Mouse (Mus musculus): ENCODE measurements around the gene Pds5b. TPM values are rescaled to one million over a fixed set of nuclear protein-coding genes. Genes with fewer than 3 reads are reported as not detected.

The Pds5b gene
- polyA plus RNA-seq, 1 experiment from 2014 or later: 33.1 TPM

GRCm38 (mm10) chr5:150794181-150794580 lies 120.6 kb downstream of the Pds5b start:
- H3K9ac ChIP-seq: no peak overlapping the region
- no peak overlapping the region for H3K4me3 ChIP-seq
- H3K4me2 ChIP-seq: no peak overlapping the region
- H3K27ac ChIP-seq: no peak overlapping the region
- H3K9me3 ChIP-seq: no peaks in the 10 kb centered on the region
- H3K4me1 ChIP-seq: no peaks in the 10 kb centered on the region
- H3K27me3 ChIP-seq: no peaks in the 10 kb centered on the region
- WGBS: 85% methylated on average over 6 of the region's 6 CpGs
- H3K36me3 ChIP-seq: peaks cover 48% of the 10 kb centered on the region
- no peak for ATAC-seq (ENCODE audit: insufficient number of reproducible peaks, low FRiP score, low TSS enrichment, low read depth)

GRCm38 (mm10) chr5:150800056-150800455 lies 126.5 kb downstream of the Pds5b start:
- Histone ChIP-seq H3K36me3 (peaks cover 45% of the 10 kb centered on the region), H3K4me3 (no peak overlapping the region), H3K27ac (no peak overlapping the region), H3K9ac (no peak overlapping the region), H3K27me3 (no peaks in the 10 kb centered on the region), H3K4me1 (no peaks in the 10 kb centered on the region), H3K9me3 (no peaks in the 10 kb centered on the region), H3K4me2 (no peak overlapping the region)
- whole genome bisulfite sequencing: 85% methylated on average over 2 of the region's 2 CpGs
- ATAC-seq (ENCODE audit: insufficient number of reproducible peaks, low FRiP score, low TSS enrichment, low read depth): no peak

DNA sequence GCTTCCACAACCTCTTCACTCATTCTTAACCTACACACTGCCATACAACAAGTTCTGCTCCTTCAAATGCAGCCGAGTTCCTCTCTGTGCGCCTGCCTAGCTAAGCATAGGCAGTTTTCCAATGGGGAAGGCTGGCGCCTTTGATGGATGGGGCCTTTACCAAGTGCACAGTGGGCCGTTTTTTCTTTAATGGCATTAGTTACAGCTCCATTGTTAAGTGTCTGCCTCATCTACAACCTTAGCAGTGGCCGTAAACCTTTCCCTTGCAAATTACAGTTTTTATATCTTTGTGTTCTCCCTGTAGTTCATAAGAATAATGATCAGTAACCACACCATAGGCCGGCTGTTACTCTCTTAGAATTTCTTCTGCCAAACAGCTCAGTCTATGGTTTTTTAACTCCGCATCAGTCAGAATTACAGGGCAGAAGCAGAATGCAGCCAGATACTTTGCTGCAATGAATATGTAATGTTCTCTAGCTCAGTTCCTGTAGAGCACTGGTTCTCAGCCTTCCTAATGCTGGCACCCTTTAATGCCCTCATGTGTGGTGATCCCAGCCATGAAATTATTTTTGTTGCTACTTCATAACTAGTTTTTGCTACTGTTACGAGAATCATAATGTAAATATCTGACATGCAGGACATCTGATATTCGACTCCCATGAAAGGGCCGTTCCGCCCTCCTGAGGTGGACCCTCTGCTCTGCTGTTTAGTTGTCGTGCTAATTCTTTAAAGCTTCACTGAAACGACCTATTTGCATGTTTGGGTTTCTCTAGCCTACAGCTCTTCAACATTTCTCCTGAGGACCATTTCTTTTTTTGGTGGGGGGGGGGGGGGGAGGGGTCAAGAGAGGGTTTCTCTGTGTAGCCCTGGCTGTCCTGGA lies 140.8 kb downstream of the Pds5b start:
- no peak overlapping the region for H3K4me3 ChIP-seq
- H3K9me3 ChIP-seq: no peaks in the 10 kb centered on the region
- WGBS: 66% methylated on average over 13 of the region's 13 CpGs
- no peak overlapping the region for H3K27ac ChIP-seq
- H3K4me1 ChIP-seq: no peaks in the 10 kb centered on the region
- H3K4me2 ChIP-seq: no peak overlapping the region
- H3K27me3 ChIP-seq: no peaks in the 10 kb centered on the region
- H3K9ac ChIP-seq: no peak overlapping the region
- H3K36me3 ChIP-seq: no peaks in the 10 kb centered on the region
- no peak for ATAC-seq (ENCODE audit: insufficient number of reproducible peaks, low FRiP score, low TSS enrichment, low read depth)

GRCm38 (mm10) chr5:150815400-150815799 lies 141.9 kb downstream of the Pds5b start:
- ATAC-seq (ENCODE audit: insufficient number of reproducible peaks, low FRiP score, low TSS enrichment, low read depth): no peak
- no peak overlapping the region for H3K4me3 ChIP-seq
- H3K9ac ChIP-seq: no peak overlapping the region
- H3K9me3 ChIP-seq: no peaks in the 10 kb centered on the region
- no peak overlapping the region for H3K4me2 ChIP-seq
- H3K27me3 ChIP-seq: no peaks in the 10 kb centered on the region
- no peaks in the 10 kb centered on the region for H3K4me1 ChIP-seq
- no peaks in the 10 kb centered on the region for H3K36me3 ChIP-seq
- 84% methylated on average over 4 of the region's 4 CpGs for WGBS
- no peak overlapping the region for H3K27ac ChIP-seq

GRCm38 (mm10) chr5:150816775-150817174 lies 143.2 kb downstream of the Pds5b start:
- 78% methylated on average over 5 of the region's 5 CpGs for WGBS
- Histone ChIP-seq H3K4me2 (no peak overlapping the region), H3K4me1 (no peaks in the 10 kb centered on the region), H3K36me3 (no peaks in the 10 kb centered on the region), H3K27ac (no peak overlapping the region), H3K27me3 (no peaks in the 10 kb centered on the region), H3K4me3 (no peak overlapping the region), H3K9ac (no peak overlapping the region), H3K9me3 (no peaks in the 10 kb centered on the region)
- no peak for ATAC-seq (ENCODE audit: insufficient number of reproducible peaks, low FRiP score, low TSS enrichment, low read depth)

DNA sequence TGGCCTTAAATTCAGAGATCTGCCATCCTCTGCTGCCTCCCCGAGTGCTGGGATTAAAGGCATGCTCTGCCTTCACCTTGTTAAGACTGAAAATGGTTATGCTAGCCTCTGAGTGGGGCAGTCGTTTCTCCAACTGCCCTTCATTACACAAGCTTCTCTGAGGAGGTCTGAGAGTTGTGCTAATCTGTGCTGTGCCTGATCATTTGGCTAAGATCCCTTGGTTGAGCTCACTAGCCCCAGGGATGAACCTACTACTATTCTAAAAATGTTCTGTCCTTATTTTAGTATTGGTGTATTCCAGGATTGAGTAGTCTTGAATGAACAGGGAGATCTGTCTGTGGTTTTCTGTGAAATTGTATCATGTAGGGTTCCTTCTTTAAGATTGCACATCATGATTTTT lies 144.5 kb downstream of the Pds5b start:
- H3K4me3 ChIP-seq: no peak overlapping the region
- no peaks in the 10 kb centered on the region for H3K9me3 ChIP-seq
- no peaks in the 10 kb centered on the region for H3K27me3 ChIP-seq
- no peaks in the 10 kb centered on the region for H3K4me1 ChIP-seq
- no peaks in the 10 kb centered on the region for H3K36me3 ChIP-seq
- WGBS: 45% methylated on average over 2 of the region's 2 CpGs
- no peak for ATAC-seq (ENCODE audit: insufficient number of reproducible peaks, low FRiP score, low TSS enrichment, low read depth)
- no peak overlapping the region for H3K4me2 ChIP-seq
- no peak overlapping the region for H3K9ac ChIP-seq
- no peak overlapping the region for H3K27ac ChIP-seq

DNA sequence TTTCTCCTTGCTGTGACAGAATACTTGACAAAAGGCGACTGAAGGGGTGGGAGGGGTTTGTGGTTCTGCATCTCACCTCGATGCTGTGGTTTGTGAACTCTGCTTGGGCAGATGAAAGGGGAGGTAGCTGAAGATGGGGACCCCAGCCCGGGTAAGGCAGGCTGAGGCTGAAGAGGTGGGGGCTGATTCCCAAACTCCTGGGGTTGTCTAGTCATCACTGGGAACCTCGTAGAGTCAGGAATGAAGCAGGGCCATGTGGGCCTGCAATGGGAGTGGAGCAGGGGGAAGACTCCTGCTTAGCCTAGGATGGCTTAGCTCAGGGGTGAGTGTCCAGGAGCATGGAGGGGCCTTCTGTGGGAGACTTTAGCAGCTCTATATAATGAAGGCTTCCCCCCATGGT lies 145.3 kb downstream of the Pds5b start:
- 73% methylated on average over 4 of the region's 4 CpGs for WGBS
- H3K27ac ChIP-seq: no peak overlapping the region
- no peaks in the 10 kb centered on the region for H3K9me3 ChIP-seq
- H3K36me3 ChIP-seq: no peaks in the 10 kb centered on the region
- H3K4me1 ChIP-seq: no peaks in the 10 kb centered on the region
- no peak overlapping the region for H3K4me2 ChIP-seq
- no peaks in the 10 kb centered on the region for H3K27me3 ChIP-seq
- H3K9ac ChIP-seq: no peak overlapping the region
- no peak overlapping the region for H3K4me3 ChIP-seq
- no peak for ATAC-seq (ENCODE audit: insufficient number of reproducible peaks, low FRiP score, low TSS enrichment, low read depth)

GRCm38 (mm10) chr5:150819520-150819919 lies 146.0 kb downstream of the Pds5b start:
- H3K36me3 ChIP-seq: no peaks in the 10 kb centered on the region
- H3K4me2 ChIP-seq: no peak overlapping the region
- no peaks in the 10 kb centered on the region for H3K4me1 ChIP-seq
- no peak overlapping the region for H3K27ac ChIP-seq
- WGBS: 80% methylated on average over 5 of the region's 5 CpGs
- no peaks in the 10 kb centered on the region for H3K9me3 ChIP-seq
- H3K9ac ChIP-seq: no peak overlapping the region
- H3K4me3 ChIP-seq: no peak overlapping the region
- no peak for ATAC-seq (ENCODE audit: insufficient number of reproducible peaks, low FRiP score, low TSS enrichment, low read depth)
- no peaks in the 10 kb centered on the region for H3K27me3 ChIP-seq

- WGBS: 58% methylated on average over 4 of the region's 4 CpGs
- no peaks in the 10 kb centered on the region for H3K27me3 ChIP-seq
- no peak overlapping the region for H3K4me2 ChIP-seq
- H3K9me3 ChIP-seq: no peaks in the 10 kb centered on the region
- no peak for ATAC-seq (ENCODE audit: insufficient number of reproducible peaks, low FRiP score, low TSS enrichment, low read depth)
- no peaks in the 10 kb centered on the region for H3K36me3 ChIP-seq
- no peak overlapping the region for H3K9ac ChIP-seq
- no peak overlapping the region for H3K27ac ChIP-seq
- no peak overlapping the region for H3K4me3 ChIP-seq
- no peaks in the 10 kb centered on the region for H3K4me1 ChIP-seq
Observed at GRCm38 (mm10) chr5:150821152-150821551, 147.6 kb downstream of the Pds5b start.

DNA sequence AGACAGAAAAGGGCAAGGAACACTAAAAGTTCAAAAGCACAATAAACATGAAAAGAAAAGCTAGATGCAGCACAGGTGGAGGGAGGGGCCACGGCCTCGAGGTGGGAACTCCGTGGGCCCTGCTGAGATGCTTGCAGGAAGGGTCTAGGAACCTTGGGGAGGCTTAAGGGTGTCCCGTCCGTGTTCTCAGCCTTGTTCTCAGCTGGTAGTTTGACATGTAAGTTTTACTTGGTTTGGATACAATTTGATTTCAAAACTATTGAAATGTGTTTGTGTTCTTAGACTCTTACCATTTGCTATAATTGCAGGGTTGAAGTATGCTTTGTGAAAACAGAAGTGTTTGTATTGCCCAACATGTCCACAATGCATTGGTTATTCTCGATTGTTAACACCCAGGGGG lies 149.2 kb downstream of the Pds5b start:
- H3K9ac ChIP-seq: no peak overlapping the region
- no peaks in the 10 kb centered on the region for H3K27me3 ChIP-seq
- no peak overlapping the region for H3K27ac ChIP-seq
- H3K4me3 ChIP-seq: no peak overlapping the region
- no peak for ATAC-seq (ENCODE audit: insufficient number of reproducible peaks, low FRiP score, low TSS enrichment, low read depth)
- no peaks in the 10 kb centered on the region for H3K36me3 ChIP-seq
- H3K4me1 ChIP-seq: no peaks in the 10 kb centered on the region
- WGBS: 63% methylated on average over 6 of the region's 6 CpGs
- no peak overlapping the region for H3K4me2 ChIP-seq
- H3K9me3 ChIP-seq: no peaks in the 10 kb centered on the region

GRCm38 (mm10) chr5:150823361-150823760 lies 149.8 kb downstream of the Pds5b start:
- Histone ChIP-seq H3K4me2 (no peak overlapping the region), H3K9me3 (no peaks in the 10 kb centered on the region), H3K36me3 (no peaks in the 10 kb centered on the region), H3K4me3 (no peak overlapping the region), H3K27me3 (no peaks in the 10 kb centered on the region), H3K9ac (no peak overlapping the region), H3K27ac (no peak overlapping the region), H3K4me1 (no peaks in the 10 kb centered on the region)
- 72% methylated on average over 3 of the region's 3 CpGs for WGBS
- ATAC-seq (ENCODE audit: insufficient number of reproducible peaks, low FRiP score, low TSS enrichment, low read depth): no peak

GRCm38 (mm10) chr5:150829499-150829898 lies 156.0 kb downstream of the Pds5b start:
- H3K36me3 ChIP-seq: no peaks in the 10 kb centered on the region
- WGBS: 70% methylated on average over 5 of the region's 5 CpGs
- H3K27me3 ChIP-seq: no peaks in the 10 kb centered on the region
- no peaks in the 10 kb centered on the region for H3K4me1 ChIP-seq
- ATAC-seq (ENCODE audit: insufficient number of reproducible peaks, low FRiP score, low TSS enrichment, low read depth): no peak
- H3K4me3 ChIP-seq: no peak overlapping the region
- H3K27ac ChIP-seq: no peak overlapping the region
- no peaks in the 10 kb centered on the region for H3K9me3 ChIP-seq
- no peak overlapping the region for H3K4me2 ChIP-seq
- no peak overlapping the region for H3K9ac ChIP-seq

- no peaks in the 10 kb centered on the region for H3K4me1 ChIP-seq
- no peaks in the 10 kb centered on the region for H3K36me3 ChIP-seq
- H3K4me3 ChIP-seq: no peak overlapping the region
- no peak overlapping the region for H3K4me2 ChIP-seq
- H3K9ac ChIP-seq: no peak overlapping the region
- no peak for ATAC-seq (ENCODE audit: insufficient number of reproducible peaks, low FRiP score, low TSS enrichment, low read depth)
- 63% methylated on average over 9 of the region's 9 CpGs for WGBS
- H3K27me3 ChIP-seq: no peaks in the 10 kb centered on the region
- no peak overlapping the region for H3K27ac ChIP-seq
- no peaks in the 10 kb centered on the region for H3K9me3 ChIP-seq
Observed at GRCm38 (mm10) chr5:150830718-150831117, 157.2 kb downstream of the Pds5b start.
